Mouse (Mus musculus) left cerebral cortex, postnatal 10 days (tissue): Measurements from ENCODE around the gene Cnga2. TPM values are rescaled to one million over a fixed set of nuclear protein-coding genes. Genes with fewer than 3 reads are reported as not detected.
"Not testable (repeated sequence)": the region's sequence is repeated elsewhere in the genome, so short reads cannot be mapped to it uniquely, and the experiment has no call there.

Experiments used
- DNase-seq, 2 experiments: peaks; one replicate each; pipeline ENCODE4 v3.0.0; 2021 to 2022; ENCODE audit warnings: low spot score in 2 of 2, mixed read lengths in 1 of 2; ENCODE audit errors: extremely low spot score in 1 of 2
- intact Hi-C: fragments of 180-260 bp; cut with DNase I; formaldehyde crosslinking; loops from one replicate; pipeline ENCODE4 v1.15.1; 2025
- total RNA-seq, 2 experiments: library from RNA; stranded (reverse); gene quantifications; 2 replicates each; pipeline ENCODE4 v1.2.3; 2021

The Cnga2 gene
- under 1 TPM; 0.26 to 0.49 TPM for total RNA-seq

- DNase-seq: no peak
- intact Hi-C loops: no loop called here
Measured at GRCm38 (mm10) chrX:71991549-71991948, at the start of gene Cnga2. Gene Cnga2, plus strand, starts transcription at chrX:71991849.

GRCm38 (mm10) chrX:71946631-71947030 lies 45.0 kb upstream of the Cnga2 start:
- DNase-seq: peak in 1 of 2 experiments; percentile 30
- intact Hi-C loops: loop anchor here (2.0 kb wide), 1 partner anchor 298 kb away; no protein-coding TSS in a partner anchor

- no peak for DNase-seq
- intact Hi-C loops: no loop called here
Measured at GRCm38 (mm10) chrX:71958366-71958765, 33.3 kb upstream of the Cnga2 start.

- intact Hi-C loops: no loop called here
Measured at GRCm38 (mm10) chrX:71962073-71963051, 29.3 kb upstream of the Cnga2 start, which contains the start of gene Prrg3. Gene Prrg3, plus strand, starts transcription at chrX:71962624.

GRCm38 (mm10) chrX:71963275-71963912 lies 28.3 kb upstream of the Cnga2 start:
- peak; percentile 12 to 27 for DNase-seq
- intact Hi-C loops: no loop called here

More at GRCm38 (mm10) chrX:71962073-71963051, 29.3 kb upstream of the Cnga2 start, which contains the start of gene Prrg3:
- DNase-seq: peak in 1 of 2 experiments; percentile 75

GRCm38 (mm10) chrX:71968216-71968615 lies 23.4 kb upstream of the Cnga2 start:
- intact Hi-C loops: no loop called here
- DNase-seq: no peak

GRCm38 (mm10) chrX:71968816-71969215 lies 22.8 kb upstream of the Cnga2 start:
- intact Hi-C loops: no loop called here

GRCm38 (mm10) chrX:71971325-71971724 lies 20.3 kb upstream of the Cnga2 start:
- intact Hi-C loops: no loop called here
- no peak for DNase-seq

More at GRCm38 (mm10) chrX:71968816-71969215, 22.8 kb upstream of the Cnga2 start:
- peak in 1 of 2 experiments; percentile 14 for DNase-seq

- intact Hi-C loops: no loop called here
- no peak for DNase-seq
Measured at GRCm38 (mm10) chrX:71972686-71973085, 19.0 kb upstream of the Cnga2 start, which contains the start of gene Fate1. Gene Fate1, plus strand, starts transcription at chrX:71972986.

- DNase-seq, intact Hi-C loops: not testable (repeated sequence)
Measured at GRCm38 (mm10) chrX:71977681-71978080, 14.0 kb upstream of the Cnga2 start.

GRCm38 (mm10) chrX:71980443-71980842 lies 11.2 kb upstream of the Cnga2 start:
- intact Hi-C loops: no loop called here
- DNase-seq: no peak

GRCm38 (mm10) chrX:71981322-71981721 lies 10.3 kb upstream of the Cnga2 start:
- intact Hi-C loops: no loop called here
- no peak for DNase-seq

- intact Hi-C loops: no loop called here
- DNase-seq: no peak
Measured at GRCm38 (mm10) chrX:71983205-71983604, 8.4 kb upstream of the Cnga2 start.

- intact Hi-C loops: no loop called here
- DNase-seq: peak in 1 of 2 experiments; percentile 15
Measured at GRCm38 (mm10) chrX:71983775-71984174, 7.9 kb upstream of the Cnga2 start.

- DNase-seq: no peak
- intact Hi-C loops: no loop called here
Measured at GRCm38 (mm10) chrX:71995972-71996371, 4.3 kb downstream of the Cnga2 start.

- no peak for DNase-seq
- intact Hi-C loops: loop anchor here (10.0 kb wide), 1 partner anchor 805 kb away; no protein-coding TSS in a partner anchor
Measured at GRCm38 (mm10) chrX:72009930-72010329, 18.3 kb downstream of the Cnga2 start.

GRCm38 (mm10) chrX:72012236-72012635 lies 20.6 kb downstream of the Cnga2 start:
- intact Hi-C loops: no loop called here
- DNase-seq: peak; percentile 9 to 63

GRCm38 (mm10) chrX:72012804-72013203 lies 21.2 kb downstream of the Cnga2 start:
- DNase-seq: peak in 1 of 2 experiments; percentile 26
- intact Hi-C loops: no loop called here

- intact Hi-C loops: no loop called here
Measured at GRCm38 (mm10) chrX:72022241-72022640, 30.6 kb downstream of the Cnga2 start.

More at GRCm38 (mm10) chrX:72022241-72022640, 30.6 kb downstream of the Cnga2 start:
- DNase-seq: no peak
